Mouse (Mus musculus) central nervous system, embryonic 11.5 days (tissue): Measurements from ENCODE around the gene Slc16a7. TPM values are rescaled to one million over a fixed set of nuclear protein-coding genes. Genes with fewer than 3 reads are reported as not detected.

Experiments
- polyA plus RNA-seq: library from polyadenylated mRNA; depleted of rRNA; stranded (reverse); fragments of >200 nt; gene quantifications from 2 replicates; pipeline ENCODE4 v1.2.3, GENCODE M21; 2012; rRNA removed

The Slc16a7 gene
- 3.5 and 4.4 TPM in 2 replicates for polyA plus RNA-seq

GRCm38 (mm10) chr10:125388876-125389786 lies at the start of gene Slc16a7:
TSS of gene Slc16a7 (minus strand) at chr10:125389465.

